Mouse (Mus musculus): Measurements from ENCODE around the gene Crip3.

Gene Crip3

DNA sequence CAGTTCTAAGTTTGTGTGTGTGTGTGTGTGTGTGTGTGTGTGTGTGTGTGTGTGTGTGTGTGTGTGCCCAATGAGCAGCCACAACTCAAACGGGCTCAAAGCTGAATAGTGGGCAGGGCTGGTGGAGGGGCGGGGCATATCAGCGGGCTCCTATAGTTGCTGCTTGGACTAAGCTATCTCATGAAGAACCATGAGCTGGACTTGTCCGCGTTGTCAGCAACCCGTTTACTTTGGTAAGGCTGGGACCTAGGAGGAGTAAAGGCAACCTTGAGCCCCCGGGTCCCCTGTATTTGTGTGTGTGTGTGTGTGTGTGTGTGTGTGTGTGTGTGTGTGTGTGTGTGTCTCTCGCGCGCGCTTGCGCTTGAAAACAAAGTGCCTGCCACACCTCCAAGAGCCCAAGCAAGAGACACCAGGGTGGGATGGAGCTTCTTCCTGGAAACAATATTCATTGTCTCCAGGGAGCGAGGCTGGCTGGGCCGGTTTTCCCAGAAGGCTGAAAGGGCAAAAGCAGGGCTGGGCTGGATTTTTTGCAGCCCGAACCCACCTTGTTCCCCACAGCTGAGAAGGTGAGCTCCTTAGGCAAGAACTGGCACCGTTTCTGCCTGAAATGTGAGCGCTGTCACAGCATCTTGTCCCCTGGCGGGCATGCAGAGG, at the start of gene Crip3:
Gene Crip3, plus strand, starts transcription at position 166 of the 654 bp plus-strand sequence.
- no peak for DNase-seq

DNA sequence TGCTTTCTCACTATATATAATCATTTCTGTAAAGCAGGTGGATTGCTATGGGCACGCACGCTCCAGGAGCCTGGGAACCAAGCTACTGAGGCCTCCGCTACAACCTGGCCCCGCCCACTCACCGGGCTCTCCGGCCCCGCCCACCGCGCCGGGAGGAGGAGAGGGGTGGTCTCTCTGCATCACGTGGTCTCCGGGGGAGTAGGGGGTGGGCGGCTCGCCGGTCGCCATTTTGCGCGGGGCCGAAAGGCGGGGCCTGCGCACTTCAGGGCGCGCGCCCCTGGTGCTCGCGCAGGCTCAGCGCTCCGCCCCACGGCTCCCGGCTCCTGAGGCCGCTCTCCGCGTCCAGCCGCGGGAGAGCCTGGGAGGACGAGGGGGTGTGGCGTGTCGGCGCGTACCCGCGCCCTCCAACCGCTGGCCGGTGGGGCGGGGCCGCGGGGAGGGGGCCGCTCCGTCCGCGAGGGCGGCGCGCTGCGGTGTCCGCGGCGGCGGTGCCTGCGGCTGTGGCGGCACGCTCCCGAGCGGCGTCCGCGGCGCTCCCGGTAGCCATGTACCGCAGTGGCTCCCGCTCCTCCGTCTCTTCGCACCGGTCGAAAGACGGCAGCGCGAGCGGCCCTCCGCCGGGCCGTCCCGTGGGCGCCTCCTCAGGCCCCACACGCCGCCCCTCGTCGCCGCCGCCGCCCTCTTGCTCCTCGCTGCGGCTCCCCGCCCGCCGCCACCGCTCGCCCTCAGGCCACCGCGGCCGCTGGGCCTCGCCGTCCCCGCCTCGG, 45.2 kb upstream of the Crip3 start, which contains the start of gene Zfp318:
Gene Zfp318, plus strand, starts transcription at position 438 of the 767 bp plus-strand sequence.
- peak; percentile 97 for DNase-seq

DNA sequence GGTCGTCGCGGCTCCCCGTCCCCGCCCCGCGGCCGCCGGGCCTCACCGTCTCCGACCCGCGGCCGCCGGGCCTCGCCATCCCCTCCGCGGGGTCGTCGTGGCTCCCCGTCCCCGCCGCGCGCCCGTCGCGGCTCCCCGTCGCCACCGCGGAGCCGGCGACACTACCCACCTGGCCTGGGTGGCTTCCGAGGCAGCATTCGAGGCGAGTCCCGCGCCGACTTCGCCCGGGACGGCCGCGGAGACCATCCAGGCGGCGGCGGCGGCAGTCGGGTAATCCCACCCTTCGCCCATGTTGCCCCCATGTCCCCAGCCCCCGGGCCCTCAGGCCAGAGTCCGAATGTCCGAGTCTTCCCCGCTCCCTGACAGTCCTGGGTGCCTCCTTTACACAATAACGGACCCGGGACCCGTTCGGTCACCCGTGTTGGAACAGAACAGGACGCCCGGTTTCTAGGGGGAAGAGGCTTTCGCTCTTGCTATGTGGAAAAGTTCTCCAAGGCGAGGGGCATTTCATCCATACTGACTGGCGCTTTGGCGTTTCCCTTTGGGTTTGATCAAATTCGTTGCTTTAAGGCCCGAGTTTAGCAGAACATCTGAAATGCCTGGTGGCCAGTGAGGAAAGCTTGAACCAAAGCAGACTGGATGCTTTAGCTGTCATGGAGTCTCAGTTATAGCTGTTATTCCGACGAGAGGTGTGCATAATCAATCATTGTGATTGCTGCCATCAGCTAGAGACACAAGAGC, 44.5 kb upstream of the Crip3 start:
- peak; percentile 11 for DNase-seq

DNA sequence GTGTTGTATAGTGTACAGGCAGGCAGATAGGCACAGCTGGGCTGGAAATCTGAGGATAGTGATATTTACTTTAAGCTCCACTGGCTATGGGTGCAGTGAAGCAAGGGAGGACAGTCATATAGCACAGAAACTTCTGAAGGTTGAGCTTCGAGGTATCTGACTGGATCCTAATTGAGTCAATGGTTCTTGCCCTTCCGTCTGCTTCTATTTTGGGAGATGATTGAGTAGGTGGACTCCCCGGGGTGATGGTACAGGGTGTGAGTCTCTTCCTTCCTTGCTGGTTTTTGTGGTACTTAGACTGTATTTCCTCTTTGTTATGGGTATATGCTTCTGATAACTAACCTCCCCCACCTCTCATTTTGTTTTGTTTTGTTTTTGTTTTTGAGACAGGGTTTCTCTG, 40.5 kb upstream of the Crip3 start:
- no peak for DNase-seq

DNA sequence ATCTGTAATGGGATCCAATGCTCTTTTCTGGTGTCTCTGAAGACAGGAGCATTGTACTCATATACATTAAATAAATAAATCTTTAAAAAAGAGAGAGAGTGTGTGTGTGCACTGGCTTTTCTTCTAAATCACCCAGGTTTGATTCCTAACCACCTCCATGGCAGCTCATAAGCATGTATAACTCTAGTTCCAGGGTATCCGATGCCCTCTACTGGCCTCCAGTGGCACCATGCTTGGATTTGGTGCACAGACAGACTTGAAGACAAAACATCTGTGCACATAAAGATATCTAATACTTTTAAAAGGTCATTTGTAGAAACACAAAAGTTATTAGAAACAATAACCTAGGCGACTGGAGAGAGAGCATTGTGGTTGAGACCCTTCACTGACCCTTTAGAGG, 35.7 kb upstream of the Crip3 start:
- peak; percentile 29 for DNase-seq

DNA sequence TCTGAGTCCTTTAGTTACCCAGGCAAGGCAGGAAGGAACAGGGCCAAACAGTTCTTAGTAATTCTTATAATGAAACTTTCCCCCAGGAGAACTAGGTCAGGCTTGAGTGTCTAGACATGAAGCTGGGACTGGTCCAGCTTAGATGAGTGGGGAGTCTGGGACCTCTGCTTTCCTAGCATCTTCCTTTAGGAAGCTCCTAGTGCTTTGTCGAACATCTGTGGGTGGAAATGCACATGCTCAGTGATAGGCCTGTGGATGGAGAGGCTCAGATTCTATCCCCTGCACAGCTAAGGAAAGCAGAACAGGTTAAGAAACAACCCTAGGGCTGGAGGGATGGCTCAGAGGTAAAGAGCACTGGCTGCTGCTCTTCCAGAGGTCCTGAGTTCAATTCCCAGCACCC, 34.1 kb upstream of the Crip3 start:
- DNase-seq, result peak; percentile 19

DNA sequence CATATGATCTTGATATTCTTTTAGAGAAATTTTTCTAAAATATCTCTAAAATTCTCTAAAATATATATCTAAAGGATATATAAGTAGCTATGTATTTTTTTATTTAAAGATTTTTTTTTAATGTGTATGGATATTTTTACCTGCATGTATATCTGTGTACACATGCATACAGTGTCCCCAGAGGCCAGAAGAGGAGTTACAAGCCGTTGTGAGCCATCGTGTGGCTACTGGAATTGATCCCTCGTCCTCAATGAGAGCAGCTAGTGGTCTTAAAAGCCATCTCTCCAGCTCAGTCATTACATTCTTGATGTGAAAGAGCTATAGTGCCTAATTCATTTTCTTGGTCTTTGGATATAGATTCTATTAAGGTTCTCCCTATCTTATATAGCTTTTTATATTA, 20.2 kb upstream of the Crip3 start:
- no peak for DNase-seq

DNA sequence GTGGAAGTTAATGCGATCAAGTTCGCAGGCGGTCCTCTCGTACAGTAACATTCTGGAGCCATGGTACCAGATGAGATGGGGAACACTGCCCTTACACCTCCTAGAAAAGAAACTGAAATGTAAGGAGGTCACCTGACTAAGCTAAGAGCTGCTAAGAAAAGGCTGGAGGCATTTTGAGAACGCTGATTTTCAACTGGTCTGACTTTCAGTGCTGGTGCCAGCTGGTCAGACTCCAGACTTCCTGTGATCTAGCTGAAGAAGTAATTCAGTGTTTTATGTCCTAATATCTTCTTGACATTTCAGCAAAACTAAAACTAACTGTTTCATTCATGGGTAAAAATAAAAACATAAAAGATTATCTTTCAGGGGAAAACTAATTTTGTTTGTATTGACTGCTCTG, 10.1 kb upstream of the Crip3 start:
- DNase-seq, result no peak

DNA sequence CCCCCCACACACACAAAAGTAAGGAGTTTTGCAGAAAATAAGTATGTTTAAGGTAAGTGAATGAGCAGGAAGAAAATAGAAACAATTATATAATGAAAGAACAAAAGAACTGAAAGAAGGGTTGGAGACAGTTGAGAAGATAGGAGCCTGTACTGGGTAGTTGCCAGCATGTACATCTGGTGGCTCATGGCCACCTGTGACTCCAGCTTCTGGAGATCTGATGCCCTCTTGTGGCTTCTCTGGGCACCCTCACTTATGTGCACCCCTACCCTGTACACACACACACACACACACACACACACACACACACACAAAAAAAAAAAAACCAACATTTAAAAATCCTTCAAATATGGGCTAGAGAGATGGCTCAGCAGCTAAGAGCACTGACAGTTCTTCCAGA, 9.0 kb upstream of the Crip3 start:
- DNase-seq, result no peak

DNA sequence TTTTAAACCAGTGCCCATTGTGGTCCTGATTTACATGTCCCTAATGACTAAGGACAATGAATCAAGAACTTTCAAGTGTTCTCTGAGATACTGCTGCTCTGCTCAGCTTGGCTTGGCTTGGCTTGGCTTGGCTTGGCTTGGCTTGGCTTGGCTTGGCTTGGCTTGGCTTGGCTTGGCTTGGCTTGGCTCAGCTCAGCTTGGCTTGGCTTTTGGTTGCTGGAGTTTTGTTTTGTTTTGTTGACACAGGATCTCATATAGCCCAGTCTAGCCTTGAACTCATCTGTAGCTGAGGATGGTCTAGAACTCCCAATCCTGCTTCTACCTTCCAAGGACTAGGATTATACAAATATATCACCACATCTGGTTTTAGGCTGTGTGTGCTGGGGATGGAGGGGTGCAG, 2.2 kb upstream of the Crip3 start:
- no peak for DNase-seq

DNA sequence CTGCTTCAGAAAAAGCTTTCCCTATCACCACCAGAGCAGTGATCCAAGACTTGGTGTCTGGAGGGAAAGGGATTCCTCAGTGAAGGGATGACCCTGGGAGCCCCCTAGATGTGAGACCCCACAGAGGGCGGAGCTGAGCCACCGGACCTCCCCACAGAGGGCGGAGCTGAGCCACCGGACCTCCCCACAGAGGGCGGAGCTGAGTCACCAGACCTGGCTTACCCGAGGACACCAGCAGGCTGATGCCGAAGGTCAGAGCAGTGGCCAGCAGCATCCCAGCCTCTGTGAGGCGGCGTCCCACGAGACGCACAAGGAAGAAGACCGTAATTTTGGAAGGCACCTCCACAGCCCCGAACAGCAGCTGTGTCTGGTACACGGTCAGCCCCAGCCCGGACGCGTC, 4.9 kb downstream of the Crip3 start:
- DNase-seq, result no peak

DNA sequence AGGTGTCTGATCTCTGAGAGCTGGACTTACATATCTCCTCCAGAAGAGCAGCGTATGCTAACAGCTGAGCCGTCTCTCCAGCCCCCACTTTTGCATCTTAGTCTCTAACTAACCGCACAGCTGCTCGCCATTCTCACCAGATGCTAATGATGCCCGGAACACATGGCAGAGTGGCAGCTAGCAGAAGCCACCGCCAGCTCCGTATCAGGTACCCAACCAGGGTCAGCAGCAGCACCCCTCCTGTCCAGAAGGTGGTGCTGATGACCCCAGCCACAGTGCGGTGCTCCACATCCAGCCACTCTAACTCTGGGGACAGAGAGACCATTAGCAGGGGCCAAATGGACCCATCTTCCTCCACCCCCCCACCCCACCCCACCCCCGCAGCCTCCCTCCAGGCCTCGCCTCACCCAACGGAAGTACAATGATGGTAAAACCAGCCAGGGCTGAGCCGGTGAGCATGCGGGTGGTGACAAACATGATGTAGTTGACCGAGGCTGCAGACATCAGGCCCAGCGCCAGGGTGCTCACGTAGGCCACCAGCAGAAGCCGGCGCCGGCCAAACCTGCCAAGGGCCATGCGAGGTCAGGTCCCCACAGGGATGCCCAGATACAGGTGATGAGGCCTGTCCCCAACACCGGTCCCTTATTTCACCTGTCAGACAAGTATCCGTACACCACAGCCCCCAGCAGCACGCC, 8.1 kb downstream of the Crip3 start:
- no peak for DNase-seq

DNA sequence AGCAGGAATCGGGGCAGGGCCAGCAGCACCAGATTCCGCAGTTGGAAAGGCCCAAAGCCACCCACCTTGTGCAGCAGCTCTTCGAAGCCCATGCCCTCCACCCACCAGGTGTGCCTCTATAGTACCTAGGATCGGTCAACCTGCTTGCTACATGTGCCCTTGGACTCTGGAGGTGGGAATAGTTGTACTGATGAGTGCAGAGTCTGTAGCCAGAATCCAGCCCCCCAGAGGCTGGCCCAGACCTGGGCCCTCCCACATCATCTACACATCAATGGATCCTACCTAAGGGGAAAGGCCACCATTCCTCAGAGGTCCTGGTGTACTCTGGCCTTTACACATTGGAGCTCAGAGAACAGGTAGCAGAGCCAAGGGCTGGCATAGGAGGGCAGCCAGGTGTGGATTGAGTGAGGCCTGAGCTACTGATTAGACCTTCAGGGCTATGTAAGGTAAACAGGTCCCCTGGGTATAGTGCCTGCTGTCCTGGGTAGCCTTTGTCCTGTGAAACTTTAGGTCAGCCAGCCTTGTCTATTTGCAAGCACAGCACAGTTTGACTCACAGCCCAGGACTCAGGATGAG, 9.7 kb downstream of the Crip3 start, which contains the start of gene Slc22a7:
Gene Slc22a7, minus strand, starts transcription at position 160 of the 576 bp plus-strand sequence.
- DNase-seq, result no peak

DNA sequence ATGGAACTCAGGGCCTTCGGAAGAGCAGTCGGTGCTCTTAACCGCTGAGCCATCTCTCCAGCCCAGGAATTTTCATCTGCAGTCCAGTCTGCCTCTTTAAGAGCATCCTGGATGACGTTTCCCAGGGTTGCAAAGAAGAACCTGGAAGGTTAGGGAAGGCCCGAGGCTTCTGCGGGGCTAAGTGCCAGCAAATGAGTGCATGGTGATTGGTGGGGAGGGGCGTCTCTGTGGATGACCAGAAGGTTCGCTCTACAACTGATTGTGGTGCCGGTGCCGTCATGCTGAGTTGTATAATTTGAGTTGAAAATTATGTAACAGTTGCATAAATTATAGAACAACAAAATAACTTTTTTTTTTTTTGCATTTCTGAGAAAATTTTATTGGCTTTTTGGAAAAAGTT, 10.4 kb downstream of the Crip3 start:
- no peak for DNase-seq

DNA sequence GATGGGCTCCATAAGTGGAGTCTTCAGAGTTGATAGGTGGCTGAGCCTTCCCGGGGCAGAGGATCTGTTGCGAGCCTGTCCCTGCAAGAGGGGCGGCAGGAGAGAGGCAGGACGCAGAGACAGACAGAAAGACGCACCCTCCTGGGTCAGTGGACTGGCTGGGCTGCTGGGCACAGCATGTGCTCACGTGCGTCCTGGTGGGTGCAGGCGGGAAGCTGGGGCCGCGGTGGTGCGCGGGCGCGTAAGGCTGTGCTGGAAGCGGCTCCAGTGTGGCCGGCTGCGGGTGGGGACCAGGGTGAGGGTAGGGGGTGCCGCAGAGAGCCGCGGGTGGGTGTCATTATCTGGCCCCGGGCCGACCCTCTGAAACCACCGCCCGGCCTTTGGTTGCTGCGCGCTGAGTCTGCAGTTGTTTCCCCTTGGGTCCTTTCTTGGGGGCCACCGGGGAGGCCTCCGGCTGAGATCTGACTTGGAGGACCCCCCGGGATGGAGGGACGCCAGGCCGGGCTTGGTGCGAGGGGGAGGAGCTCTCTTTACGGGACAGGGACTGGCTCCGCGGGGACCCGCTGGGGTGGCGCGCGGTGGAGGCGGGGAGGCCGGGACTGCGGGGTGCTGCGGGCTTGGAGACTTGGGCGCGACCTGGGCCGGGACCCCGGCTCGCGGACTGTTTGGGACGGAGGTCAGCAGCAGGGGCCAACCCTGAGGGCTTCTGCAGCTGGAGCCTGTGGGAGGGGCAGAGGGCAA, 16.3 kb downstream of the Crip3 start:
- no peak for DNase-seq

DNA sequence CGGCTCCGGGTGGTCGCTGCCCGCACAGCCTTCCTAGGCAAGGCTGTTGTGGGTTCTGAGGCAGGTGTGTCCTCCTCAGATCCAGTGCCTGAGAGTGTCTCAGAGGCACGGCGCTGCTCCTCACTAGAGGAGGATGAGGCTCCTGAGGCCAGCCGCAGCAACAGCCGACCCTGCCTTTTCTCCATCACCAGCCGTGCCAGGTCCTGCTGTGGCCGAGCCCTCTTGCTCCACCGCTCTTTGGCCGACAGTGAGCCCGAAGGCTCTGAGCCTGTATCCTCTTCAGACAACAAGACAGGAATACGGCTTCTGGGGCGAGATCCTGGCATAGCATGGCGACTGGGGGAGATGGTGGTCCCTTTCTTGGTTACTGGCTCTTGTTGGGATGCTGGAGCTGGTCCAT, 17.5 kb downstream of the Crip3 start:
- no peak for DNase-seq

DNA sequence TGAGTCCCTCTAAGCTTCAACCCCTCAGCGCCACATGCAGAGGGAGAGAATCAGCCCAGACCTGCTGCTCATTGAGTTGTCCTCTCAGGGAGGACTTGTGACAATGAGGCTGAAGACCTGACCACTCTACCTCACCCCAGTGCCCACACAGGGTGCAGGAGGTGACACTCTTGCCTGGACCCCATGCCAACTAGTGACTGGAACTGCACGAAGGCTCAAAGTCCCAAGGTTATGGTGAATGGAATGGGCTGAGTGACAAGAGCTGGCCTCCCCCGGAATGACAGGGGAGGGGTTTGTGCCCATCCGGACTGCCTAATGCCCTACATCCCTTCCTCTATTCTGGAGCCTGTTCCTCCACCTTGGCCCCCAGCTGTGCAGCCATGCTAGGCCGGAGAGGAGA, 24.0 kb downstream of the Crip3 start:
- DNase-seq, result no peak

DNA sequence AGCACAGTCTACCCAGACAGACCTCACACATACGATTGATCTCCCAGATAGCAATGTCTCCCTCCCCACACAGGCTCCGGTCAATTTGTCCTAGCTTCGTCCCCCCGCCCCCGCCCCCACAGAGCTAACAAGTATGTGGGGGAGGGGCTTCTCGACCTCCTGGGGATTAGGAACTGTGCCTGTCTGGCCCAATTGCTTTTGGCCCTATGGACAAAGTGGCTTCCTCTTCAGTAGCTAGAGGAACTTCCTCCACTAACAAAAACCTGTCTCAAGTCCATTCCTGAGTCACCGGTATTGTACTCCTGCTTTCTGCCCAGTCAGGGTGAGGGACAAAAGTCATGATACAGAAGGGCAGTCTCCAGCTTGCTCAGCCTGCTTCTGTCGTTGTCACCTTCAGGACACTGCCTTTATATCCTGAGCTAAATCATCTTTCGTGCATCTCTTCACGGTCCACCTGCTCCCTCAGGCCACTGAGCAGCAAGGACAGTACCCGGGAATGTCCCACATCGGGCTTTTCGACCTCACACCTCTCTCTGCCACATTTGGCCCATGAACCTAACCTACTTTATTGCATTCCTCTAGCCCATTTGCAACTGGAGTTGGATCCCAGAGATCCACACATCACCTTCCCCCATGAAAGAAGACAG, 24.7 kb downstream of the Crip3 start:
- DNase-seq, result no peak

DNA sequence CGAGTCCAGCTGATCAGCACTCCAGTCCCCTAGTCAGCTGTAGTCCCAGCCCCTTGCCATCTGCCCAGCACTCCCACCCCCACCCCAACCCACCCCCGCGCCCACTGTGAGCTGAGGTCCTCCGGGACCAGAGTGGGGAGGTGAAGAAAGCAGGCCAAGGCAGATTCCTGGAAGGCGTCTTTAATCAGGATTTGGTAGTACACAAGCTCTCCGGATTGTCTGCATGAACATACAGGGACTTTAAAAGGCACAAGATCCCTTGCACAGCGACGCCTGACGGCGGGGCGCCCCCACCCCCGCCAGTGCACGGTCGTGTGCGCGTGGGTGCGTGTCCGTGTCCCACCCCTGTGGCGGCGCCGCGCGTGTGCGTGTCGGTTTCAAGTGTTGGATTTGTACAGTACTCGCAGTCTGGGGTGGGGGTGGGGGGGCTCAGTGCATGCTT, 25.3 kb downstream of the Crip3 start:
- DNase-seq, result no peak

DNA sequence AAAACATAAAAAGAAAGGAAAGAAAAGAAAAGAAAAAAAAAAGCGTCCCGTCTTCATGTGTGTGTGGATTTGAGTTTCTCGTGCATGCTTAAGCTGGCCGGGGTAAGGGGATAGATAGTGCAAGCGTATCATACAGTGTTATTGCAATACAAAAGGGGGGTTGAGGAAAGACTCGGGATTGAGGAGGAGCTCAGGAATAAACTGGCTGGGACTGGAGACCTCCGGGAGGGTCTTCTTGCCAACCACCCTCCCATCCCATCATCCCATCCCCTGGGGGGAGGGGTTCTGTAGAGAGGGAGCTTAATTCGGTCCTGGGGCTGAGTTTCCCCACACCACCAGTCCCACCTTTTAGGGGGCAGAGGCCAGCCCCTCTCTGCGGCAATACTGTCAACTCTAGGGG, 25.8 kb downstream of the Crip3 start:
- DNase-seq, result no peak

DNA sequence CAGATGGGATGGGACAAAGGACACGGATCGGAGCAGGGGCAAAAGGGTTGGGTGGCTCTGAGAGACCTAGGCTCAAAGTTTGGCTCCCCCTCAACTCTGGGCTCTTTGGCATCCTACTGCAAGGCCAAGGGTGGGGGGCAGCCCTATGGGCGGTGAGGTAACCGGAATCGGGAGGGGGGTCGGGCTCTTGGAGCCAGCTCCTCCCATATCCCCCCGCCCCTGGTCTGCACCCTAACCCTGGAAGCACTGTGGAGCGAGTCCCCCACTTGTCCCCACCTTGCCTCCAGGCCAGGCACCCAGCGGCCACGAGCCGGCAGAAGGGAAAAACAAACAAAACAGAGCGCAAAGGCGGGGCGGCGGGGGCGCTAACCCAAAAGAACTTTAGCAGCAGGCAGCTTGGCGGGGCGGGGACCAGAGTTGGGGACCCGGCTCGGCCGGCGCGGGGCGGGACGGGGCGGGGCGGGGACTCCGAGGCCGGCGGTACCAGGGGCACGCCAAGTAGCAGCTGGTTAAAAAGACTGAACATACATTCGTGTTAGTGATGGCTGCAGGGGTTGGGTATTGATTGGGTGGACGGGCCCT, 26.5 kb downstream of the Crip3 start:
- DNase-seq, result no peak
